23 mouse cellular contexts compared by ENCODE assay signal in genomic region chr13:23595622-23596372, GRCm38 (mm10). TPM values are rescaled to one million over a fixed set of nuclear protein-coding genes. Genes with fewer than 3 reads are reported as not detected.
DNase-seq lines count a peak whose midpoint lies in the region; ATAC-seq and TF ChIP-seq lines count a peak whose summit lies in the region.
"Had no signal": no experiment of that assay in that cellular context is flagged by ENCODE, and none has a peak within 500 bp of the region (broad histone marks: within the 10 kb centered on the region; RNA-seq: fewer than 3 reads in every experiment).

No protein-coding gene starts in this region.

- ATAC-seq in erythroid progenitor cell, adult 5-6 weeks (replicated peaks; ENCODE audit: low FRiP score, poor library complexity, severe bottlenecking): peak; percentile 93
- ATAC-seq in liver, embryonic 14.5 days (ENCODE audit: insufficient read depth): peak; percentile 94
- ATAC-seq in stomach, postnatal 0 days (ENCODE audit: low FRiP score, low TSS enrichment): peak; percentile 64; the same call in 1 of the 2 replicates
- ATAC-seq in neural tube, embryonic 15.5 days (ENCODE audit: low FRiP score): no peak
- ATAC-seq in forebrain, embryonic 15.5 days (replicated peaks): no peak
- ATAC-seq: forebrain, embryonic 13.5 days had no signal

- H3K36me3 ChIP-seq in liver, embryonic 14.5 days (replicated peaks; ENCODE audit: control insufficient read depth, insufficient read depth, low read depth): no peaks in the 10 kb centered on the region
- H3K36me3 ChIP-seq in stomach, postnatal 0 days (ENCODE audit: control insufficient read depth, insufficient read depth, low read length): no peaks in the 10 kb centered on the region
- no peaks in the 10 kb centered on the region for H3K36me3 ChIP-seq in neural tube, embryonic 15.5 days
- H3K36me3 ChIP-seq in forebrain, embryonic 15.5 days: no peaks in the 10 kb centered on the region
- H3K36me3 ChIP-seq: G1E; lung, embryonic 15.5 days had no signal

- WGBS in liver, embryonic 14.5 days (ENCODE audit: insufficient replicate concordance): 29% methylated on average over 7 of the region's 7 CpGs
- WGBS in stomach, postnatal 0 days: 66% methylated on average over 7 of the region's 7 CpGs
- 86% methylated on average over 7 of the region's 7 CpGs for WGBS in neural tube, embryonic 15.5 days
- 87% methylated on average over 7 of the region's 7 CpGs for WGBS in forebrain, embryonic 15.5 days

- H3K4me2 ChIP-seq in liver, embryonic 14.5 days (ENCODE audit: low read depth): peak overlapping the region; percentile 63
- H3K4me2 ChIP-seq in stomach, postnatal 0 days (replicated peaks; ENCODE audit: low read depth): no peak overlapping the region
- no peak overlapping the region for H3K4me2 ChIP-seq in neural tube, embryonic 15.5 days
- H3K4me2 ChIP-seq in forebrain, embryonic 15.5 days (replicated peaks): no peak overlapping the region
- H3K4me2 ChIP-seq: forebrain, embryonic 13.5 days; hindbrain, embryonic 14.5 days; lung, embryonic 15.5 days had no signal

- TF ChIP-seq CTCF in liver, embryonic 14.5 days (IDR thresholded peaks at IDR 0.05; ENCODE audit: low read depth): no peak
- TF ChIP-seq CTCF in stomach, postnatal 0 days (IDR thresholded peaks at IDR 0.05; ENCODE audit: low read depth): no peak

- TF ChIP-seq EP300 in liver, embryonic 14.5 days (IDR thresholded peaks at IDR 0.05; ENCODE audit: low read depth): peak; percentile 87
- TF ChIP-seq EP300 in stomach, postnatal 0 days (optimal IDR thresholded peaks at IDR 0.05): no peak

- H3K27me3 ChIP-seq in liver, embryonic 14.5 days (ENCODE audit: control insufficient read depth, insufficient read depth, low read length): no peaks in the 10 kb centered on the region
- no peaks in the 10 kb centered on the region for H3K27me3 ChIP-seq in stomach, postnatal 0 days (ENCODE audit: control insufficient read depth, insufficient read depth, low read length)
- no peaks in the 10 kb centered on the region for H3K27me3 ChIP-seq in neural tube, embryonic 15.5 days (replicated peaks)
- no peaks in the 10 kb centered on the region for H3K27me3 ChIP-seq in forebrain, embryonic 15.5 days
- H3K27me3 ChIP-seq: forebrain, embryonic 13.5 days; lung, embryonic 15.5 days had no signal

- H3K27ac ChIP-seq in liver, embryonic 14.5 days: peak overlapping the region; percentile 97
- no peak overlapping the region for H3K27ac ChIP-seq in stomach, postnatal 0 days (replicated peaks)
- H3K27ac ChIP-seq in neural tube, embryonic 15.5 days (replicated peaks): no peak overlapping the region
- H3K27ac ChIP-seq in forebrain, embryonic 15.5 days (replicated peaks): no peak overlapping the region
- H3K27ac ChIP-seq: forebrain, embryonic 13.5 days; gastrocnemius, adult 2 months; heart, adult 2 months; hindbrain, embryonic 14.5 days; lung, embryonic 15.5 days had no signal

- peak overlapping the region in 1 of 2 experiments; percentile 10; a peak in 1 of 4 replicates for H3K4me3 ChIP-seq in liver, embryonic 14.5 days (ENCODE audit: insufficient read depth in 1 of 2, low read depth in 2 of 2, low read length in 2 of 2)
- H3K4me3 ChIP-seq in stomach, postnatal 0 days (ENCODE audit: low read depth, low read length): no peak overlapping the region
- H3K4me3 ChIP-seq in neural tube, embryonic 15.5 days (replicated peaks): no peak overlapping the region
- H3K4me3 ChIP-seq in forebrain, embryonic 15.5 days: no peak overlapping the region
- H3K4me3 ChIP-seq: forebrain, embryonic 13.5 days; gastrocnemius, adult 2 months; heart, adult 2 months; lung, embryonic 15.5 days had no signal

- DNase-seq in spleen, postnatal 4 days (ENCODE audit: low spot score in 2 of 2): peak; percentile 66 to 72
- DNase-seq in spleen, adult 18-20 months: no peak
- DNase-seq in liver, embryonic 14.5 days (ENCODE audit: low read depth in 3 of 3, low spot score in 3 of 3): peak in 2 of 3 experiments; percentile 70 to 74
- peak; percentile 29 for DNase-seq in stomach, postnatal 0 days (ENCODE audit: low spot score)
- no peak for DNase-seq in right cerebral cortex, adult 2 months (ENCODE audit: low spot score in 2 of 2)
- DNase-seq: adrenal gland, postnatal 25 days; B cell, adult 2 months; cerebellum, postnatal 36 days; gastrocnemius, adult 2 months; heart, adult 2 months; kidney, adult 2 months; kidney, postnatal 36 days; layer of hippocampus, postnatal 36 days; right cerebral cortex, adult 18-20 months; thymus, adult 2 months had no signal

- H3K9ac ChIP-seq in liver, embryonic 14.5 days (replicated peaks): peak overlapping the region; percentile 76
- H3K9ac ChIP-seq in stomach, postnatal 0 days (ENCODE audit: low read length): no peak overlapping the region
- H3K9ac ChIP-seq in neural tube, embryonic 15.5 days (replicated peaks): no peak overlapping the region
- no peak overlapping the region for H3K9ac ChIP-seq in forebrain, embryonic 15.5 days (replicated peaks)
- H3K9ac ChIP-seq: forebrain, embryonic 13.5 days; hindbrain, embryonic 14.5 days; lung, embryonic 15.5 days had no signal

- H3K4me1 ChIP-seq in liver, embryonic 14.5 days (replicated peaks; ENCODE audit: control insufficient read depth in 2 of 2, insufficient read depth in 2 of 2, low read length in 1 of 2): peaks cover 44 to 48% of the 10 kb centered on the region in 2 experiments
- no peaks in the 10 kb centered on the region for H3K4me1 ChIP-seq in stomach, postnatal 0 days (replicated peaks; ENCODE audit: control insufficient read depth, insufficient read depth)
- no peaks in the 10 kb centered on the region for H3K4me1 ChIP-seq in neural tube, embryonic 15.5 days
- H3K4me1 ChIP-seq in forebrain, embryonic 15.5 days: no peaks in the 10 kb centered on the region
- H3K4me1 ChIP-seq: forebrain, embryonic 13.5 days had no signal

- H3K9me3 ChIP-seq in liver, embryonic 14.5 days (ENCODE audit: control insufficient read depth, low read length): no peaks in the 10 kb centered on the region
- H3K9me3 ChIP-seq in stomach, postnatal 0 days (ENCODE audit: control insufficient read depth, low read length): no peaks in the 10 kb centered on the region
- H3K9me3 ChIP-seq in neural tube, embryonic 15.5 days (replicated peaks): no peaks in the 10 kb centered on the region
- no peaks in the 10 kb centered on the region for H3K9me3 ChIP-seq in forebrain, embryonic 15.5 days
- H3K9me3 ChIP-seq: forebrain, embryonic 13.5 days; G1E; lung, embryonic 15.5 days had no signal

RNA-seq across cellular contexts. Expression of gene Hist1h4d, which starts 14.4 kb away (rescaled TPM):
- total RNA-seq in erythroid progenitor cell, adult 5-6 weeks (2015; ENCODE audit: low replicate concordance): 1,614 and 1,995 TPM in 2 replicates
- total RNA-seq in erythroid progenitor cell, adult 5-6 weeks (2017; ENCODE audit: low replicate concordance): 2,133 and 2,242 TPM in 2 replicates
- polyA plus RNA-seq in liver, embryonic 14.5 days (2012; rRNA removed): 8.6 and 12.8 TPM in 2 replicates
- 152 and 155 TPM in 2 replicates for polyA plus RNA-seq in liver, embryonic 14.5 days (2014; fragmentation: Nextera tagmentation; extraction: Ambion mirVana)
- polyA plus RNA-seq in stomach, postnatal 0 days (2015; fragmentation: Nextera tagmentation; extraction: Ambion mirVana): 32.0 and 48.7 TPM in 2 replicates
- 31.8 and 54.1 TPM in 2 replicates for polyA plus RNA-seq in neural tube, embryonic 15.5 days (2015; fragmentation: Nextera tagmentation; extraction: Ambion mirVana)
- 76.0 and 88.6 TPM in 2 replicates for polyA plus RNA-seq in forebrain, embryonic 15.5 days (2015; fragmentation: Nextera tagmentation; extraction: Ambion mirVana)

RNA-seq across cellular contexts. Expression of gene Hist1h3d, which starts 20.2 kb away (rescaled TPM):
- total RNA-seq in erythroid progenitor cell, adult 5-6 weeks (2015; ENCODE audit: low replicate concordance): 379 and 393 TPM in 2 replicates
- 236 and 363 TPM in 2 replicates for total RNA-seq in erythroid progenitor cell, adult 5-6 weeks (2017; ENCODE audit: low replicate concordance)
- polyA plus RNA-seq in liver, embryonic 14.5 days (2012; rRNA removed): 20.4 and 27.3 TPM in 2 replicates
- polyA plus RNA-seq in liver, embryonic 14.5 days (2014; fragmentation: Nextera tagmentation; extraction: Ambion mirVana): 7.1 and 7.2 TPM in 2 replicates
- polyA plus RNA-seq in stomach, postnatal 0 days (2015; fragmentation: Nextera tagmentation; extraction: Ambion mirVana): 1.7 and 4.2 TPM in 2 replicates
- polyA plus RNA-seq in neural tube, embryonic 15.5 days (2015; fragmentation: Nextera tagmentation; extraction: Ambion mirVana): 0.88 and 2.0 TPM in 2 replicates
- polyA plus RNA-seq in forebrain, embryonic 15.5 days (2015; fragmentation: Nextera tagmentation; extraction: Ambion mirVana): 4.5 and 5.1 TPM in 2 replicates

RNA-seq across cellular contexts. Expression of gene Hist1h2ad, which starts 21.6 kb away (rescaled TPM):
- total RNA-seq in erythroid progenitor cell, adult 5-6 weeks (2015; ENCODE audit: low replicate concordance): 9.0 and 15.1 TPM in 2 replicates
- 2,771 and 6,356 TPM in 2 replicates for total RNA-seq in erythroid progenitor cell, adult 5-6 weeks (2017; ENCODE audit: low replicate concordance)
- polyA plus RNA-seq in liver, embryonic 14.5 days (2012; rRNA removed): 10.4 and 25.5 TPM in 2 replicates
- 4.7 and 5.1 TPM in 2 replicates for polyA plus RNA-seq in liver, embryonic 14.5 days (2014; fragmentation: Nextera tagmentation; extraction: Ambion mirVana)
- 0.67 and 0.79 TPM in 2 replicates for polyA plus RNA-seq in stomach, postnatal 0 days (2015; fragmentation: Nextera tagmentation; extraction: Ambion mirVana)
- polyA plus RNA-seq in neural tube, embryonic 15.5 days (2015; fragmentation: Nextera tagmentation; extraction: Ambion mirVana): 0.97 TPM in 1 of 2 replicates, not detected in the other
- polyA plus RNA-seq in forebrain, embryonic 15.5 days (2015; fragmentation: Nextera tagmentation; extraction: Ambion mirVana): 1.5 and 2.0 TPM in 2 replicates
- polyA plus RNA-seq: hindbrain, embryonic 14.5 days; kidney, adult 2 months had no signal

RNA-seq across cellular contexts. Expression of gene Hist1h2bf, which starts 21.8 kb away (rescaled TPM):
- total RNA-seq in erythroid progenitor cell, adult 5-6 weeks (2015; ENCODE audit: low replicate concordance): 1,210 and 1,460 TPM in 2 replicates
- 1,557 and 1,840 TPM in 2 replicates for total RNA-seq in erythroid progenitor cell, adult 5-6 weeks (2017; ENCODE audit: low replicate concordance)
- polyA plus RNA-seq in liver, embryonic 14.5 days (2012; rRNA removed): 15.9 and 35.2 TPM in 2 replicates
- polyA plus RNA-seq in liver, embryonic 14.5 days (2014; fragmentation: Nextera tagmentation; extraction: Ambion mirVana): 3.4 and 4.4 TPM in 2 replicates
- polyA plus RNA-seq in stomach, postnatal 0 days (2015; fragmentation: Nextera tagmentation; extraction: Ambion mirVana): 1.1 and 3.2 TPM in 2 replicates
- 2.7 TPM in 1 of 2 replicates, not detected in the other for polyA plus RNA-seq in neural tube, embryonic 15.5 days (2015; fragmentation: Nextera tagmentation; extraction: Ambion mirVana)
- polyA plus RNA-seq in forebrain, embryonic 15.5 days (2015; fragmentation: Nextera tagmentation; extraction: Ambion mirVana): 1.6 and 2.9 TPM in 2 replicates
- polyA plus RNA-seq: neural tube, embryonic 14.5 days had no signal

RNA-seq across cellular contexts. Expression of gene Hist1h2bg, which starts 24.6 kb away (rescaled TPM):
- total RNA-seq in erythroid progenitor cell, adult 5-6 weeks (2015; ENCODE audit: low replicate concordance): 851 and 976 TPM in 2 replicates
- 2,677 and 3,057 TPM in 2 replicates for total RNA-seq in erythroid progenitor cell, adult 5-6 weeks (2017; ENCODE audit: low replicate concordance)
- polyA plus RNA-seq in liver, embryonic 14.5 days (2012; rRNA removed): 42.1 and 55.9 TPM in 2 replicates
- 6.9 and 10.2 TPM in 2 replicates for polyA plus RNA-seq in liver, embryonic 14.5 days (2014; fragmentation: Nextera tagmentation; extraction: Ambion mirVana)
- 4.9 and 10.5 TPM in 2 replicates for polyA plus RNA-seq in stomach, postnatal 0 days (2015; fragmentation: Nextera tagmentation; extraction: Ambion mirVana)
- polyA plus RNA-seq in neural tube, embryonic 15.5 days (2015; fragmentation: Nextera tagmentation; extraction: Ambion mirVana): 2.2 and 2.9 TPM in 2 replicates
- polyA plus RNA-seq in forebrain, embryonic 15.5 days (2015; fragmentation: Nextera tagmentation; extraction: Ambion mirVana): 4.7 and 5.6 TPM in 2 replicates

Comparison
In these comparisons a context has a peak if more than half of its experiments do, and no peak if none do; other contexts are left out.
1. DNase-seq: peak in spleen, postnatal 4 days (2 of 2), liver, embryonic 14.5 days (2 of 3) and stomach, postnatal 0 days (single experiment); none in spleen, adult 18-20 months (0 of 2) and right cerebral cortex, adult 2 months (0 of 2).
2. ATAC-seq: peak in erythroid progenitor cell, adult 5-6 weeks (single experiment), liver, embryonic 14.5 days (single experiment) and stomach, postnatal 0 days (single experiment); none in neural tube, embryonic 15.5 days (single experiment) and forebrain, embryonic 15.5 days (single experiment).